Mouse (Mus musculus) cerebellum, adult 2 months (tissue): Measurements from ENCODE around the gene Arhgap10.

Experiments used
- CTCF ChIP-seq: fragments of 200-500 bp; IDR thresholded peaks from 2 replicates; pipeline ENCODE4 v1.5.1; 2011; ENCODE audit warnings: low read depth, mild to moderate bottlenecking, control low read depth, low read length, moderate library complexity, borderline replicate concordance; ENCODE audit not compliant: insufficient read depth
- POLR2A ChIP-seq: fragments of 200-500 bp; IDR thresholded peaks from 2 replicates; pipeline ENCODE4 v1.6.1; 2011; ENCODE audit warnings: low read length, control low read depth, borderline replicate concordance; ENCODE audit not compliant: insufficient read depth

- TF ChIP-seq POLR2A (no peak), CTCF (no peak)
Measured at GRCm38 (mm10) chr8:77275571-77275970, 242.2 kb downstream of the Arhgap10 start.
